Mouse (Mus musculus) cerebellum, adult 11 months (tissue): ENCODE results near the gene Gm10340.
A peak's percentile ranks its signal among the peaks of the same experiment; 100 is the strongest.
"Not testable (repeated sequence)": the region's sequence is repeated elsewhere in the genome, so short reads cannot be mapped to it uniquely, and the experiment has no call there.

Experiments
- DNase-seq: peaks from one replicate; pipeline ENCODE4 v3.0.0; 2022

Gm10340 gene

DNA sequence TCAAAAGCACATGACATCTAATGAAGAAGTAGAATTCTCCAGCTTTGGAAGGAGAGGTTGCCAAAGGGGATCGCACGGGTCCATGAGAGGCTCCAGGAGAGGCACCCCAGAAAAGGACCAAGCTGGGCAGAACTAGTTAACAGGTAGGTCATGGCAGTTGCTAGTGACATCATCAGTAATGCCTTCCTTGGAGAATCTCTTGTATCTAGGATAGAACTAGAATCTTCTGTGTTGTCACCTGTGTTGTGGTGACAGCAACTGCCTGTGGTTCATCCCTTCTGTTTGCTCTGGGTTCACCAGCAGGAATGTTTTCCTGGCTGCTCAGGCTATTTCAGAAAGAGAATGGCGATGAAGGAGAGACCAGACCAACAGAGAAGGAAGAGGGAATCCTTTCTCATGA is at the start of gene Gm10340:
Gene Gm10340, plus strand, starts transcription at position 301 of the 400 bp plus-strand sequence.
- DNase-seq: not testable (repeated sequence)

DNA sequence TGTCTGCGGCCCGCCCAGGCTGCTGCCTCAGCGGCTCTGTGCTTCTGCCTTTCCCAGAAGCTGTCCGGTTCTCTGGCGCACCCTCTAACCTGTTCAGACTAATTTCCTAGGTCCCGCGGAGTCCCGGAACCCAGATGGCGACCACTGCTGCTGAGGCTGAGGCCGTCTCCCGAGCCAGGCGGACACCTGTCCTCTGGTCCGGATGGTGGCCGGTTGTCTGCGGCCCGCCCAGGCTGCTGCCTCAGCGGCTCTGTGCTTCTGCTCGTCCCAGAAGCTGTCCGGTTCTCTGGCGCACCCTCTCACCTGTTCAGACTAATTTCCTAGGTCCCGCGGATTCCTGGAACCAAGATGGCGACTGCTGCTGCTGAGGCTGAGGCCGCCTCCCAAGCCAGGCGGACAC is 17.7 kb upstream of the Gm10340 start:
- DNase-seq: peak; percentile 8

DNA sequence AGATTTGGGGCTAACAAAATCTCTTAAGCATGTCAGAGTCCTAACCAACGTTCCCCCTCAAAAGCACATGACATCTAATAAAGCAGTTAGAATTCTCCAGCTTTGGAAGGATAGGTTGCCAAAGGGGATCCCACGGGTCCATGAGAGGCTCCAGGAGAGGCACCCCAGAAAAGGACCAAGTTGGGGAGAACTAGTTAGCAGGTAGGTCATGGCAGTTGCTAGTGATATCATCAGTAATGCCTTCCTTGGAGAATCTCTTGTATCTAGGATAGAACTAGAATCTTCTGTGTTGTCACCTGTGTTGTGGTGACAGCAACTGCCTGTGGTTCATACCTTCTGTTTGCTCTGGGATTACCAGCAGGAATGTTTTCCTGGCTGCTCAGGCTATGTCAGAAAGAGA is 54.2 kb downstream of the Gm10340 start, which contains the start of gene Gm5795:
Gene Gm5795, plus strand, starts transcription at position 301 of the 400 bp plus-strand sequence.
- DNase-seq: not testable (repeated sequence)
